Mouse (Mus musculus) lung, postnatal 14 days (tissue): ENCODE measurements around the gene Cuedc2.
A peak's percentile ranks its signal among the peaks of the same experiment; 100 is the strongest.

Experiments used
- DNase-seq: peaks from one replicate; pipeline ENCODE4 v3.0.0; 2021

The Cuedc2 gene

DNA sequence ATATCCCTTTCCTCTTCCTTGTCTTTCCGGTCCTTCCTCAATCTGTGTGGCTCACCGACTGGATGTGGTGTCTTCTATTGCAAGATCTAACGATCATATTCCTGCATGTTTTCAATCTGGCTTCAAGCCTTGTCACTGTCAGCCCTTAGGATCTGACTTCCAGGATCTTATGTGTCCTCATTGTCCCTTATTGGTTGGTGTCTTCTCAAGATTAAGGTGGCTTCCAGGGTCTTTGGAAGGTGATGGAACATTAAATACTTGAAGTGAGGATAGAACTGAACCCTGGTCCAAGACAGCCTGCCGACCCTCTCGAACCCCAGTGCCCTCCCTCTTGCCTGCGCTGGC lies 412 bp upstream of the Cuedc2 start:
- no peak for DNase-seq

DNA sequence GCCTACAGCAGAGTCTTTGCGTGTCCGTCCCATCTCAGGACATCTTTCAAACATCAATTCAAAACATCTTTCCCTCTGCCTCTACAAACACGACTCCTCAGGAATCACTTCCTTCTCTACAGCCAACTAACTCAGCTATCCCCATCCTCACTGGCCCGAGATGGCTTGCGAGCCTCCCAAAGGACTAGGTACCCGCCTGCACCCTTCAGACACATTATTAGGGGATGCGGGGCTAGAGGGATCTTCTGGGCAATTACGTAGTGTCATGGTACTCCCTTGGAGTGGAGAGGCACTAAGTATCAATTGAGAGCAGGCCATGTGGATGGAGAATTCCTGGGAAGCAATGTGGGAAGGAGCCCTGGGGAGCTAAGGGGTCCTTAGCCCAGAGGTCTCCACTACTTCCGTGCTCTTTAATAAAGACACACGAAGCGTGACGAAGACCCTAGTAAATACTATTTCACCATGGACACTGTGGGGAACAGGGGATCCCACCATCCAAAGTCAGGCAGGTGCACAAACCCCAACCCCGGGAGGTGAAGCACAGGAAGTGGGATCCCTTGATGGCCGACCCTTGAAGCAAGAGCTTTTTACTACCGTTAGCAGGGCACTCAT lies 677 bp downstream of the Cuedc2 start:
- no peak for DNase-seq

DNA sequence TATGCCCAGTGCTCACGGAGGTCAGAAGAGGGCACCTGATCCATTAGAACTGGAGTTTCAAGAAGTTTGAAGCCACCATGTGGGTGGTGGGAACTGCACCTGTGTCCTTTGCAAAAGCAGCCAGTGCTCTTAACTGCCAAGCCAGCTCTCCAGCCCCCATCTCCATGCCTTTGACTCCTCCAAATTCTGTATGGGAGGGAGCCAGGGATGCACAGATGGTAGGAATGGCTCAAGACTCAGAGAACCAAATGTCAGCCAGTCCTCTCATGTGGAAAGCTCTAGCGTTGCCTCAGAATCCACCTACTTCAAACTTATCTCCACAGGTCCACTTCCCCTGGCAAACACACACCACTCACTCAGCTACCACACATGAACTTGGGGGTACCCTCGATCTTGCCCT lies 4.6 kb downstream of the Cuedc2 start:
- no peak for DNase-seq

DNA sequence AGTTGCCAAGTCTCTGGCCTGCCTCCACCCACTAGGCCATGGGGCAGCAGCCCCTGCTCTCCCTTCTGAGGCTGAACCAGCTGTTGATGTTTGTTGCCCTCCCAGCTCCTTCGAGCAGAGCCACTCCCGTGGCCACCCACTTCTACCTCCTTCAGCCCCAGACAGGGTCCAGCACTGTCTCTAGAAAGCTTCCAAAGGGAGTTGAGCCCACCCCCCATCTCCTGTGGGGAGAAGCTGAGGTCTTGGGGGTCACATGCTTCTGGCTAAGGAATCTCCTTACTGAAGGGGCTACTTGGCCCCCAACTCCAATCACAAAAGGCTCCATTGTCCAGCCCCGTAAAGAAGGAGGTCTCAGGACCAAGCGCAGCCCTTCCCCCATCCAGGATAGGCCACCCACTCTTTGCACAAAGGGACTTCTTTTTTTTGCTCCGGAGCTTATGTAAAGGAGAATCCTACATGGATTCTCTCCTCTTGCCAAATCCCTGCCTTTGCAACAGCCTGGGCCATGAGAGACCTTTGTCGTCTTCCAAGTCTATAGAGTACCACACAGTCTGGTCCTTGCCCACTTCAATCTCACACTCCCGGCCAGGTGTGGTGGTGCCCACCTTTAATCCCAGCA lies 5.7 kb downstream of the Cuedc2 start:
- no peak for DNase-seq

DNA sequence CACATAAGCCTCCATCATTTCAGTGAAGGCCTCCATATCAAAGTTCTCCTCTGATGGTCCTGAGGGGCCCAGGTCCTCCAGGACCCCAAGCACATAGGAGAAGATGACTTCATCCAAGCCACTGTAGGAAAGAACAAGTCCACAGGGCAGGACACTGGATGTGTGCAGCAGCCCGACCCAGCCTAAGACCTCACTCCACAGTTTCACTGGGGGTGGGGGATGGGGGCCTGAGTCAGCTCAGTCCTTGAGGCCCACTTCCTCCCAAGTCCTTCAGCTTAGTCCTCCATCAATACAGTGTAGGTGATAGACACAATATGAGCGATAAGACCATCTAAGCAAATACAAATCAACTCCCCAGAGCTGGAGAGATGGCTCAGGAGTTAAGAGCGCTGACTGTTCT lies 6.6 kb downstream of the Cuedc2 start:
- no peak for DNase-seq

DNA sequence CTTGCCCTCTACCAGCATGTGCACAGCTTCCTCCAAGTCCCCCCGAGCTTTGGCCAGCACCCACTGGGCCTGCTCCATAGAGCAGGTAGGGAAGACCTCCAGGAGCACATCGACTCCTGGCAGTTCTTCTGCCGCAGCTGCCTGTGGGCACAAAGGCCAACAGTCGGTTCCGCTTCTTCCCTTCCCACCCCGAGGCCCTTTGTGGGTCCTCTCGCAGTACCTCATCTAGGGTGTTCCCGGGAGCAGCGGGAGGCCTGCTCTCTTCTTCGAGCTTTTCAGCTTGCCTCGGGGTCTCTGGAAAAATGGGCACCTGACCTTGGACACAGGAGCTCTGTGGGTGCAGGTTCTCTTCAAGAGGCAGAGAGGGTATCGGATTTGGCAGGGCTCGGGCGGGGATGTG lies 7.2 kb downstream of the Cuedc2 start:
- no peak for DNase-seq

DNA sequence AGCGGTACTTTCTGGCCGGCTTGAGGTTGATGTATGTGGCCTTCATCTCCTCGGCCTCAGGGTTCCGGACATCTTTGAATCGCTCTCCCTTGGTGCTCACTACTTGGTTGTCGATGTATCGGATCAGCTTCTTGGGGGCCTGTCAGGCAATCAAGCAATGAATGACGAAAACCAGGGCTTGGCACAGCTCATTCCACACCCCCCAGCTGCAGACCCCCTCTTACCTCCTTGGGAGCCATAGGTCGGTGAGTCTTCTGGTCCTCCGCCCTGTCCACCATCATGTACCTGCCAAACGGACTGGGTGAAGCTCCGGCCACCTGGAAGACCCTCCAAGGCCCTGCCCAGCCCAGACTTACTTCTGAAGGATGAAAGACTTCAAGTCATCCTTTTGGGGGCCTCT lies 7.8 kb downstream of the Cuedc2 start:
- no peak for DNase-seq

DNA sequence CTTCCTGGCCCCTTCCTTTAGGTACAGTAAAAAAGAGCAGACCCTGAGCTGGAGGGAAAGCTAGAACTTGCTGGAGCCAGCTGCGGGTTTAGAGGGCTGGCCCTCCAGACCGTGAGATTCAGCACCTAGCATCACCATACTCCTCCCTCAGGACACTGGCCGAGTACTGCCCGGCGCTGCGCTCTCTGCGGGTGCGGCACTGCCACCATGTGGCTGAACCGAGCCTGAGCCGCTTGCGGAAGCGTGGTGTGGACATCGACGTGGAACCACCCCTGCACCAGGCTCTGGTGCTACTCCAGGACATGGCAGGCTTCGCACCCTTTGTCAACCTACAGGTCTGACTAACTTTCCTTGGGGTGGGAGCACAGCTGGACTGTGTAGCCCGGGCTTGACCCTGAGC lies 8.6 kb downstream of the Cuedc2 start:
- DNase-seq = peak; percentile 93

DNA sequence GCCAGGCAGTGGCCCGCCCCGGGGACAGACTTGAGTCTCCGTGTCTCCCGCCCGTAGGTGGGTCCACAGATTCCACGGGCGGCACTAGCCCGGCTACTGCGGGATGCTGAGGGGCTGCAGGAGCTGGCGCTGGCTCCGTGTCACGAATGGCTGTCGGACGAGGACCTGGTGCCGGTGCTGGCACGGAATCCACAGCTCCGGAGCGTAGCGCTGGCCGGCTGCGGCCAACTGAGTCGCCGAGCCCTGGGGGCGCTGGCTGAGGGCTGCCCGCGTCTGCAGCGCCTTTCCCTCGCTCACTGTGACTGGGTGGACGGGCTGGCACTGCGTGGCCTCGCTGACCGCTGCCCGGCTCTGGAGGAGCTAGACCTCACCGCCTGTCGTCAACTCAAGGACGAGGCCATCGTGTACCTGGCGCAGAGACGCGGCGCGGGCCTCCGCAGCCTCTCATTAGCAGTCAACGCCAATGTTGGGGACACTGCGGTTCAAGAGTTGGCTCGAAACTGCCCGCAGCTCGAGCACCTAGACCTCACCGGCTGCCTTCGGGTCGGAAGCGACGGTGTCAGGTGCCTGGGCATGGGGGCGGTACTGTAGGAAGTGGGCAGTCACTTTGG lies 9.4 kb downstream of the Cuedc2 start:
- no peak for DNase-seq

DNA sequence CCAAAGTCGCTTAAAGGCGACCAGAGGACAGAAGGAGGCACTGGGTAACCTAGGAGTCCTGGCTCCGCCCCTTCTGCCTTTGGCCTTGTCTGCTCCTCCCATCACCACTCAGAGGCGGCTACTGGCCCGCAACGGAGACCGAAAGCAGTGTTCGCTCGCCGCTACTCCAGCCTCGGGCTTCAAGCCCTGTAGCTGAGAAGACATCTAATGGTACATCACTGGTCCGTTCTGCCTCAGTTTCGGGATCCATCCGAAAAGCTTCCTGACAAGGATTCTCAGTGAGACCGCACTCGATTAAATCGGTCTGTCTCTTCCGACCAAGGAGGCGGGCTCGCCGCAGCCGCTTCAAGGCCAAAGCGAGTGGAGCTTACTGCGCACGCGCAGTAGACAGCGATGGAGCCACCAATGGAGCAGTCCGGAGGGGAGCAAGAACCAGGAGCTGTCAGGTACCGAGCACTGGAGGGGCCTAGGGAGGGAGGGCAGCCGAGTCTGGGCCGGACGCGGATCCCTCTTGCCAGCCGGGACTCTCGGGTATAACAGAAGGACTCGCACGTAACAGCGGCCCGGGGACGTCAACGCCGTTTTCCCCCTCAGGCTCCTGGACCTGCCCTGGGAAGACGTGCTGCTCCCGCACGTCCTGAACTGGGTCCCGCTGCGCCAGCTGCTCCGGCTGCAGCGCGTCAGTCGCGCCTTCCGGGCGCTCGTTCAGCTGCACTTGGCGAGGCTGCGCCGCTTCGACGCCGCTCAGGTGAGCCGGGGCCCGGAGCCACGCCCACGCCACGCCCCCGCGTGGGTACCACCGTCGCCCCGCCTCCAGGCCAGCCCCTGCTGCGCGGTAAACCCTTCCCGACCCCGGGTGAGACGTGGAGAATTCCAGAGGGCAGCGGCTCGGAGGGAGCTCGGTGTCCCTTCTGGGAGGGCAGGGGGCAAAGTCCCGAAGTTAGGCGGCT lies 10.1 kb downstream of the Cuedc2 start, which contains the start of gene Fbxl15:
Gene Fbxl15 (plus strand): TSS at position 104 of the 950 bp plus-strand sequence.
- peak; percentile 97 for DNase-seq

DNA sequence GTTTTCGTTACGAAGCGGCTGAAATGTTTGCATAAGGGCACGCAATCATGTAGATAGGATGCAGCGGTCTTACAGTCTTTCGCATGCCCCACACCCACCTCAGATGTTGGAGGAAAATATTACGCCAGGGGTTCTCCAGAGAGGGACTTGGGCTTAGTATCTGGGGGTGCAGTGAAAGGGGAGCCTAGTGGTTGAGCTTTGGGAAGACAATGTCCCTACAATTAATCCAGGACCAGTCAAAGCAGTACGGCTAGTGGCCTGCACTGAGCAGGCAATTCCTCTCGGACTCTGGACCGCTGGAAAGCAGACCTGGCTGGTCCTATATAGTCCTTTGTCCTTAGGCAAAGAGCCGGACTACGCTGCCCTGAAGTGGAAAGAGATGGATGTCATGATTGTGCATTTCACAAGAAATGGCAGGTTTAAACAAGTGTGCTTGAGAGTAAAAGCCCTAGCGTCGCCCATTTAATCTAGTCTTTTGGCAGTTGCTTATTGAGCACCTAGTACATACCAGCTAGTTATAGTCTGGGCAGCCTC lies 10.9 kb downstream of the Cuedc2 start:
- DNase-seq = no peak

DNA sequence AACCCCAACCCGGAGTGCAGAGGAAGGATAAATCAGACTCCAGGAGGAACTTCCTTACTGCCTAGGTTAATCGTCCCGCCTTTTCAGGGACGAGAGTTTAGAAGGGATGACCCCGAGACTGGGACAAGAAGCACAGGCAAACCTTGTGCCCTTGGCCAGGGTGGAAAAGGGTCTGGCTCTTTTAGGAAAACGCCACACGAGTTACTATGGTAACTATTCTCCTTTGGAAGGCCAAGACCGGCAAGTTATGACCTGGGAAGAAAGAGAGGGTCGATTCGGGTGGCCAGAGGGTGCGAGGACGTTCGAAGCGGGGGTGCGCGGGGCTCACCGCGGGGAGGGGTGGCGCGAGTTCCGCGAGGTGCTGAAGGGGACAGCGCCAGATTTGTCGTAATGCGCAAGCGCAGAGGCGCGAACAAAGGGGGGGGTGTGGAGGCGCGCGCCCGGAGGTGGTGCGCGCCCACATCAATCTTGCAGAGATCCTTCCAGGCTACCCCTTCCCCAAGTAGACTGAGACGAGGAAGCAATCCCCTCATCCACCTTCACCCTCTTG lies 11.7 kb downstream of the Cuedc2 start, which contains the start of gene Psd:
Gene Psd (minus strand): TSS at position 401 of the 550 bp plus-strand sequence.
- DNase-seq = peak; percentile 63

DNA sequence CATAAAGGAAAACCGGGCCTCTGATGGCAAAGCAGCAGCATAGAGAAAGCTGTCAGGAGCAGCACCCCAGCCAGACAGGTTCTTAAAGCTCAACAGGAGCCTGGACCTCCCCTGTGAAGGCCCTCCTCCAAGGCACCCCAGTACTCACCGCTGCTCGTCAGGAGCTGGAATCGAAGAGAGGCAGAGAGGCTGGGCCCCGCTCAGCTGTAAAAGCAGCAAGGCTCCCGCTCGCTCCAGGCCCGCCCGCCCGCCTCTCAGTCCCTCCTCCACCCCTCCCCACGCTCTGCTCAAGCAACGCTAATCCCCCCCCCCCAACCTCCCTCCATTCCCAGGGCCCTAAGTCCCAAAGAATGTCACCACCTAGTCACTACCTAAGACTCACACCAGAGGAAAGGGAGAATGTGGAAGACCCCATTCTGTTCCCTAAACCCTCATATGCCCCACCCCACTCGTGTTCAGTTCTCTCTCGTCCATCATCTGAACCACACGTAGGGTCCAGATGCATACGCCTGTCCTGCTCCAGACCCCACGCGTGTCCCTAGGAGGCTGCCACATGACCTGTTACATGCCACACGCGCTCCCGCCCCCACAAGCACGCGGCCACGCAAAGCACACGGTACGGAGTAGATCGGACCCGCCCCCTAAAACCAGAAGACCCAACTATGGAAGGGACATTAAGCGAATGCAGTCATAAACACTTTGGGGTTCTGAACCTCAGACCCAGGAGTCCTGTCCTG lies 12.3 kb downstream of the Cuedc2 start:
- DNase-seq = no peak

DNA sequence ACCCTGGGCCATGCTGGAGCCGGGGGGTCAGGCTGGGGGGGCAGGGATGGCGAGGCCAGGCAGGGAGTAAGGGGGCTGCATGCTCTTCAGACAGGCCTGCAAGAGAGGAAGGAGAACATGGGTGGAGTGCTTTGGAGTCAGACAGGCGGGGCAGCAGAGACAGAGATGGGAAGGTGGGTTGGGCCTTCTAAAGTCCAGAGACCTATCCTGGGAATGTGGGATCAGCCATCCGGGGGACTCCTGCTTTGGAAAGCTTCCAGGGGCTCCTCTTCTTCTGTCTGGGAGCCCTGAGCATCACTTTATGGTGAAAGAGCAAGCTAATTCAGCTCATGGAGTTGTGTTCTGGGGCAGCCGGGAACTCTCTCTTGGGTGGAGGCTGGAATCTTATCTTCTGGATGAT lies 13.6 kb downstream of the Cuedc2 start:
- no peak for DNase-seq

DNA sequence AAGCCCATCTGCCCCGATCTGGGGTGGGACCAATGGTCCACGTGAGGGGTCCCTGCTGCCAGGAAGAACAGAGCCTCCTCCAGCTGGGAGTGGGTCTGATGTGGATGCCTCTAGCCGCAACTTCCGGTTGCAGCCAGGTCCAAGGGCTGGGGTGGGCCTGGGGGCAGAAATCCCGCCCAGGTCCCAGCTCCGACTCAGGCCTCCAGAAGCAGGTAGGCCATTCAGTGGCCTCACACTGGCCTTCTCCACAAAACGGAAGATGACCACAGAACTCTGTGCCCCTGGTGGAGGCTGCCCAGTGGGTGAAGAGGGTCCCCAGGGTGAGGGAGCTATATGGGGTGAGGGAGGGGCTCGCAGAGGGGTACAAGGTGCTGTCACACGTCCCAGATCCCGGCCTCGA lies 14.1 kb downstream of the Cuedc2 start:
- DNase-seq = no peak

DNA sequence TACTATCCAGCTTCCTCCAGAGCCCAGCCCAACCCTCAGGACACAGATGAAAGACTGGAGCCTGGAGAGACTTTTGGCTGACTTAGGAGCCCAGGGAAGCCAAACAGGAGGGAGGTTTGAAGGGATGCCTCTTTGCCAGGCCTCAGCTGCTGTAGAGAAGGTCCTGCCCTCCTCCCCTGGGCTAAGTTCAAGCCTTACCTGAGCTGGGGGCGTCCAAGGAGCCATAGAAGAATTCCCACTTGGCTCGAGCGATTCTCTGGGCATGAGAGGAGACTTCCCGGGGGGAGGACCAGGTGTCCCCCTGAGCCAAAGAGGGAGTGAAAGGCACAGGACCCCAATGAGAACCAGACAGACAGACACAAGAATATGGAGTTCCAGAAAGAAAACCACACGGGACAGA lies 14.8 kb downstream of the Cuedc2 start:
- no peak for DNase-seq

DNA sequence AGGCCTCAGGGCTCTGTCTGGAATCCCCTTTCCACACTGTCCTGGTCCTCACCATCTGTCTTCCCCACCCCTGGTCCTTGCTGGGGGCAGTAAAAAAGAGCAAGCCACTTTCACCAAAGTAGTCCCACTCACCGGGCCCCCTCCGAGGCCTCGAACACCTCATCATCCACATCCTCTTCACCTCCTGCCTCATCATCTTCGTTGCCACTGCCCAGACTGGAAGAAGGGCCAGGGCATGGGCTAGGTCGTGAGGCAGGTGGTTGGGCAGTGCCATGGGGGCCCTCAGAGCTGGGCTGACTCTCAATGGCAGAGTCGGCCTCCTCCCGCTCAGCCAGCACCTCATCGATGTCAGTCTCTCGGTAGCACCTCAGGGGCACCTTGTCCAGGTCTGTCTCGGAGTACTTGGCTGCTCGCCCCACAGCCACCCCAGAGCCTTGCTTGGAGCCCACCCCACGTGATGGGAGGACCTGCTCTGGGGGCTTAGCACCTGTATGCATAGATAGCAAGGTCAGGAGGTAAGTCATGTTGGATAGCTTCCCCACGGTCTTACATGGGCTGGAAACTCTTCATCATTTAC lies 15.4 kb downstream of the Cuedc2 start:
- no peak for DNase-seq

DNA sequence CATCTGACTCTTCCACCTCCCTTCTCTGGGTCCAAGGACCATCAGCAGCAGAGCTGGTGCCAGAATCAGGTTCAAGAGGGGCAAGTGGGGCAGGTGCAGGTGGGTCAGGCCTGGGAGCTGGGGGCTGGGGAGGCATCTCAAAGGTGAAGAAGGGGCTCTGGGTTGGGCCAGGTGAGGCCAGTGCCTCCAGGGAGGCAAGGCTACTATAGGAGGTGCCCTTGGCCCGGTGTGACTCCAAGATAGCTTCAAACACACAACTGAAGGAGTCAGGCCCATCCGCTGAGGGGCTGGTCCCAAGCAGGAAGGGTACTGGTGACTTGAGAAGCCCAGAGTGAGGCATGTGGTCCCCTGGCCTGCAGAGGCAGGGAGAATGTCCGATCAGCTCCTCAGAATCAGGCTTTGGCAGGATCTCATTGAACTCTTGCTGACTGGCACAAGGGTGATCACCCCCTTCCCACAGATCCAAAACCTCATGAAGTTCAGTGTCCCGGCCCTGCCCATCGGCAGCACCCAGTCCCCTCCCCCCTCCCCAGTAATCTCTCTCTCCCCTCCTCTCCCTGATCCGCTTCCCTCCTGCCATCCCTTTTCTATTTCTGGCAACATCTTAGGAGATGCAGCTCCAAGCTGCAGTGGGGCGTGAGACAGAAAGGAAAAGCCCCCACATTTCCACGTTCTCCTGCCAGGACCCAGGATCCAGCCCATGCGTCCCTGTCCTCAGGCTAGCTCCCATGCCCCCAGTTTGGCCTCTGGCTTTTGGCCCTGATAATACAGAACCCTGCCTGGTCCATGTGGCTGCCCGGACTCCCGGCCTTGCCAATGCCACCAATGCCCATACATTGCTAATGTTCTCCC lies 16.1 kb downstream of the Cuedc2 start:
- no peak for DNase-seq

DNA sequence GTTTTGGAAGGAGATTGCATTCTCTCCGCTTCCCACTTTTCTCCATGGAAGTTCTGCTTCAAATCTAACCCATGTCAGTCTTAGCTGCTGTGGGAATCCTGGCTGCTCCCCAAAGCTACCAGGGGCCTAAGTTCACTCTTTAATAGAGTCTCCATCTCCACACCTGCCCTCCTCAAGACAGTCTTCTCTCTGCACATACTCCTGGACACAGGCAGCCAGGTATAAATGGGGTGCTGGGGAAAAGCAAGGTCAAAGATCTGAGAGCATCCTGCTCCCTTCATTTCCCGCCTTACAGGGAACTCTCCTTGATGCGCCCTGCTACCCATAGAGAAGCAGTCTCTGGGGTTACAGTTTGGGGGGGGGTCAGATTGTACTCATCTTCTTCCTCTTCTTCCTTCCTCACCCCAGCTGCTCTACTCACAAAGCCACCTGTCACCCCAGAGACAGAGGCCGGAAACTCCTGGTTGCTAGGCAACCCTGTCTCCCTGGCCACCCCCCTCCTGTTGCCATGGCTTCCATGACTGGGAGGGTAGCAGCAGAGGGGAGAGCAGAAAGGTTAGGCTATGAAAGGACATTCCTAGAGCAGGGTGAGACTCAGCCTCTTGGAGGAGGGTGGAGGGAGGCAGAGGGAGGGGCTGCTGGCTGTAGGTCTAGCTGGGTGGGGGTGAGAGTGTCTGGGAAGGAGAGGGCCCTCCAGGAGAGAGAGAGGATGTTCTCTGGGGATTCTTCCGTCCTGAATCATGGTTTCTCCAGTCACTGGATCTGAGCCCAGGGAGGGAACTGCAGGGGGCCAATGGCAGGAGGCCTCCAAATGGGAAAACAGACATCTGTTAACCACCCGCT lies 17.2 kb downstream of the Cuedc2 start:
- DNase-seq = no peak
